Mouse (Mus musculus): ENCODE data around the gene Mtus2.

The Mtus2 gene

DNA sequence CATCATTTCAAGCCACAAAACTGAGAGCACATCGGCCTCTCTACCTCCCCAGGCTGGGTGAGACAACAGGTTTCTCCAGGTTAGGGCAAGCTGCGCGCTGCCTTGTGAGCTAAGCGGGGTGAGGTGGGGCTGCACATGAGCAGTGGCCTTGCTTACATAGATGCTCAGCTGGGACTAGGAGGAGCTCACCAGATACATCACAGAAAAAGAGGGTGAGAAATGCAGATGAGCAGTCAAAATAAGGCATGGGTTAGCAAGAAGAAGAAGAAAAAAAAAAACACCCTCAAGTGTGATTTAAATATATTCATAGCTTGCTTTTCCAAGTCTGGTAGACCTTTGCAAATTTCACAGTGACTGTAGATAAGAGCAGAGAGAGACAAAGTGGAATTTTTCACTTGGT is 254.7 kb downstream of the Mtus2 start:
- DNase-seq: no peak

- DNase-seq: no peak
These were observed 259.7 kb downstream of the Mtus2 start for GRCm38 (mm10) chr5:148216786-148217185.

DNA sequence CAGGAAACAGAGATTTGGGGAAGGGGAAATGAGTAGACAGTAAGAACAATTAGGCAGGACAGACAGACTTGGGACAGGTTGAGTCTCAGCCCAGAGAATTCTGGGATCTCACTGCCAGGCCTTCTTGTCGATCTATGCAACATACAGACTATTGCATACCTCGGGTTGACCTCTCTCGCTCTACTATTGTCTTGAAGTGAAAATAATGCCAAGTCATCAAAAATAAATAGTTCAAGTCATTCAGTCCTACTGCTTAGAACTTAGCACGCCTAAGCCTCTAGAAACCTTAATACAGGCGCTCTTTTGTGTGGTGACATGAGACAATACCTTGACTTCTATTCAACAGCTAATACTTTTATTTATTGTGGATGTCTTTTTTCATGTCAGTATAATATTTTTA is 265.8 kb downstream of the Mtus2 start:
- DNase-seq: no peak

- DNase-seq: no peak
These were observed 266.9 kb downstream of the Mtus2 start for GRCm38 (mm10) chr5:148224004-148224403.

DNA sequence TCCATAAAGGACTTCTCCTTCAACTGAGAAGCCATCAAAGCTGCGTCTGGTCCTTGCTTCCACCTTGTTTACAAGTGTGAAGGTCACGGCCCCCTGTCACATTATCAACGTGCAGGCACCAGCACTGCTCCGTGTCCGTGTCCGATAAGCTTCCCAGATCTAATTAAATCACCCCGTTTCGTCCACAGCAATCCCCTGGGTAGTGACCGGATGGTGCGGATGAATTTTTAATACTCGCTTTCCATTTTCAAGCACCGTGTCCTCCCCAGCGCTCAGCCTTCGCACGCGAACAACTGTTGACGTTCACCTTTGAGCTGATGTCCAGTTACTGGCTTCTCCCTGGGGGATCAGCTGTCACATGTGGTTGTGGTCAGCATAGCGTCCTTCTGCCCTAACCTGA is 276.6 kb downstream of the Mtus2 start:
- DNase-seq: no peak

DNA sequence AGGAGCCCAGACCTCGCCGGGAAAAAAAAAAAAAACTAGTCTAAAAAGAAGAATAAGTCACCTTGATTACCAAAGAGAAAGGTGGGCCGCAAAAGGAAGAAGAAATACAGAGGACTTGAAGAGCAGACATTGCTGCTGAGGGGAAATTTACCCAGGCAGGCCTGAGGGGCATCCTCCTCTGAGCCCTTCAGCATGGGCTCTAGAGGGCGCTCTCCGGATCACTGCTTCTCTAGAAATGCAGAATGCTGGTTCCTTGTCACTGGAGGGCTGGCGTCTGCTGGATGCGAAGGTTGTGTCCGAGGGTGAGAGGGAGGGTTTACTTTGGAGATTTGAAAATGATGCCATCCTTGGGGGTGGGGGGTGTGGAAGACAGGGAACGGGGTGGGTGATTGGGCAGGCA is 279.5 kb downstream of the Mtus2 start:
- DNase-seq: peak; percentile 19 to 33

- DNase-seq: peak in 1 of 2 experiments; percentile 26
These were observed 281.9 kb downstream of the Mtus2 start for GRCm38 (mm10) chr5:148239067-148239466.

GRCm38 (mm10) chr5:148239757-148240156 is 282.6 kb downstream of the Mtus2 start:
- DNase-seq: no peak

- peak; percentile 82 to 85 for DNase-seq
These were observed 284.8 kb downstream of the Mtus2 start for GRCm38 (mm10) chr5:148241932-148242331.

DNA sequence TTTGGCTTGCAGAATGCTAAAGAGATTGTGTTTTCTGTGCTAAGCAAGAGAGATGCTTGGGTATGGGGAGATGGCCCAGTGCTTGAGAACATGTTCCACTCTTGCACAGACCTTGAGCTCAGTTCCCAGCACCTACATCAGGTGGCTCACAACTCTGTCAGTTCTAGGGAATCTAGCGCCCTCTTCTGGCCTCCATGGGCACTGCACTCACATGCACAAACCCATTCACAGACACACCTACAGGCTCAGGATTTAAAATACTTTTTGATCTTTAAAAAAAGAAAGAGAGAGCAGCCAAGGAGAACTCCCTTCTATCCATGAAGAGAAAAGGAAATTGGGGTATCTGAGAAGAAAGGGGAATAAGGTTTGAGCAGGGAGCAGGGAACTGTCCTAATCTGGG is 287.4 kb downstream of the Mtus2 start:
- DNase-seq: no peak

- no peak for DNase-seq
These were observed 288.3 kb downstream of the Mtus2 start for GRCm38 (mm10) chr5:148245386-148245785.

- DNase-seq: no peak
These were observed 291.1 kb downstream of the Mtus2 start for GRCm38 (mm10) chr5:148248236-148248635.

- no peak for DNase-seq
These were observed 294.7 kb downstream of the Mtus2 start for GRCm38 (mm10) chr5:148251847-148252246.

- no peak for DNase-seq
These were observed 304.9 kb downstream of the Mtus2 start for GRCm38 (mm10) chr5:148262016-148262415.

- peak; percentile 9 to 13 for DNase-seq
These were observed 307.9 kb downstream of the Mtus2 start for GRCm38 (mm10) chr5:148264819-148265707.

DNA sequence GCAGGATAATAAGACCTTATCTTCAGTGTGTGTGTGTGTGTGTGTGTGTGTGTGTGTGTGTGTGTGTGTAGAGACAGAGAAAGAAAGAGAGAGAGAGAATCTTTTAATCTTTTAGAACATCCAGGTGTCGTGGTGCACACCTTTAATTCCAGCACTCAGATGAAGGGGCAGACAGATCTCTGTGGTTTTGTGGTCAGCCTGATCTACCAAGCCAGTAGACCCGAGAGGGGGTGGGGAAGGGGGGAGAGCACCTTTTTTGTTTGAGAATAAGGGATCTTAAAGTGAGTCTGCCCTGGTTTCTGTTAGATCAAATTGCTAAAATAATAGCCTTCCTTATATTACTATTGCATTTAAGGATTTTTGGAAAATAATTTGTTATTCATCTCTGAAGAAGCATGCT is 309.7 kb downstream of the Mtus2 start:
- DNase-seq: no peak

DNA sequence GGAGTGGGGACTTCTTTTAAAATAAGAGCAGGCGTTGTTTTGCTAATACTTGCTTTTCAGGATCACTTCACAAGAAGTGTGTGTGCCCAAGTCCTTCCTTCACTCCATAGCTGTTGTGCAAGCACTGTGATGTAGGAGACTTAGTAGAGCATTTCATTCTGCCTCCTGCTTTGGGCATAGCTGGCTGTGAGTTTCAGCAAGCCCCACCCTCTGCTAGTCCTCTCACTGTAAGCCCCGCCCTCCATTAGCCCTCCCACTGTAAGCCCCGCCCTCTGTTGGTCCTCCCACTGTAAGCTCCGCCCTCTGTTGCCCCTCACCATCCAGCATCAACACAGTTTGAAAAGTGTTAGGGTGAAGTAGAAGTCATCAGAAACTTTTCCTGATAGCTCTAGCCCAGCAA is 310.3 kb downstream of the Mtus2 start:
- no peak for DNase-seq

DNA sequence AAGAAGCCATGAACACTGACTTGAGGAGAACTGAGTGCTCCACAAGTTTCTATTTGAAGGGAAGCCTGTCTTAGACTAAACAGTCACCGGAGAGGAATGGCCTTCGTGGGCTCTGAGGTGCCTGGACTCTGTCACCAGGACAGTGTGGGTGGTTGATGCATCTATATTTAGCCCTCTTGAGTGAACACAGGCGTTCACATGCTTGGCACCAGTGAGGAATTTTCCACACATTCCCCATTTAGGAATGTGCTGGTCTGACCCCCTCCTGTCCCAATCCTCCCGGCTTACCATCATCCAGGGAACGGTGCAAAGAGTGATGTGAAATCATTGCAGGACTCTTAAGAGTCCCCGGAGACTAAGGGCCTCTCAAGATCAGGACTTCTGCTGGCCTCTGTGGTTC is 314.9 kb downstream of the Mtus2 start:
- DNase-seq: no peak

DNA sequence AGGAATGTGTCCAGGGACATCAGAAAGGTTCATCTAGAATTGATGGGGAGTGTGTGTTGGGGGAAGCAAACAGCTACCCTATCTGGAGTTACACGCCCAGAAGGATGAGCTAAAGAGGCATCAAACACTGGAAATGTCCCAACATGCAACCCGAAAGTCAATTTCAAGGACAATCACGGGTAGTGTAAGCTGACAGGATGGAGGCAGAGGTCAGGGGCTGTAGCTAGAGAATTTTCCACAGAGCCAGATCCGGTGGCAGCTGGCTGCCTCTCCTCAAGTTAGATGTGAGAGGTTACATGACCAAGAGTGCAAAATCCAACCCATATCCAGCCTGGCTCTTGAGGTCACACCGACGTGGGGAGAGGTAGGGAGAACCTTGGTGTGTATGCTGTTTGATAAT is 315.7 kb downstream of the Mtus2 start:
- DNase-seq: no peak

DNA sequence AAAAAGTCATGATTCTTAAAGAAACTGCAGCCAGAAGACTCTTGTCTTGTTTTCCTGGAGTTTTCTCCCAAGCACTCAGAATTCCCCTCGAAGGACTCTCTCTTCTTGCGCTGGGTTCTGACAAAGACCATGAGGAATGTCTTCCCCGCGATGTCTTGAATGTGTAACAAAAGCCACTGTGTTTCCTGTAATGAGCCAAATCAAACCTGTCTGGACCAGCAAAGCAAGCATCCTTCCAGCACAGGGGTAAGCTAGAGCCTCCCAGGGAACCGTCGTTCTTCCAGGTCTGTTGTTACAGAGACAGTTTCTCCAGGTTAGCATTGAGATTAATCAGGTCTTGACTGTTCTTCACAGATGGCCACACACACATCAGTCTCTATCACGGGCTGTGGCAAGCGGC is 321.1 kb downstream of the Mtus2 start:
- no peak for DNase-seq

DNA sequence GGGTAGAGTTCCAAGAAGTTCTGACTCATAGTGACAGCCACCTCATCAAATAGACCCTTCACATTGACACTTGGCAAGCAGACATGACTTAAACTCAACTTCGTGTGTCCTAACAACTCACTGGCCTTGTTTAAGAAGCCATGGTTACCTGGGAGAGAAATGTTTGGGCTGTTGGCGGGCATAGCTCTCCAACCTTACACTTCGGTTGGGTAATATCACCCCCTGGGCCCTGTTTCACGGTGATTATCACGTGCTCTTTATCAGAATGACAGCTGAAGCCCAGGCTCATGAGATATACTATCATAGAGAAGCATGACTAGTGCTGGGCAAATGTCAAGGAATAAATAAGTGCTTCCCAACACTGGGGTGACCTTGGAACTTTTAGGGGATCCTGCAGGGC is 323.2 kb downstream of the Mtus2 start:
- DNase-seq: no peak

GRCm38 (mm10) chr5:148282093-148282492 is 325.0 kb downstream of the Mtus2 start:
- no peak for DNase-seq

GRCm38 (mm10) chr5:148282631-148283030 is 325.5 kb downstream of the Mtus2 start:
- no peak for DNase-seq

DNA sequence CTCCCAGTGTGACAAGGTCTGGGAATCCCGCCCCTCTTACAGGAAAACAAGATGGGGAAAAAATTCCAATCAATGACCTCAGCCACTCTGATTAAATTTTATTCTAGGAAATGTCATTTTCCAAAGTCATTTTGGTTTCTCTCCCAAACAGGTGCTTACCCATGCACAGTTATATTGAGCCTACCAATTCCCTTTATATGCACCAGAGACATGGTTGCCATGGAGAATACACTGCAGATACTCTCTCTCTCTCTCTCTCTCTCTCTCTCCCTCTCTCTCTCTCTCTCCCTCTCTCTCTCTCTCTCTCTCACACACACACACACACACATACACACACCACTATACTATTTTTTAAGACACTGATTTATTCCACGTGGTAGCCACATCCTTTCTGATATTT is 326.1 kb downstream of the Mtus2 start:
- DNase-seq: no peak

GRCm38 (mm10) chr5:148283584-148283983 is 326.5 kb downstream of the Mtus2 start:
- no peak for DNase-seq

Measured in cerebellum, postnatal 36 days (tissue).